Mouse (Mus musculus): ENCODE results near the gene Alb. TPM values are rescaled to one million over a fixed set of nuclear protein-coding genes. Genes with fewer than 3 reads are reported as not detected.

Alb gene
- polyA plus RNA-seq (2012; rRNA removed) = 0.30 TPM in 1 of 2 replicates, not detected in the other

- Histone ChIP-seq H3K27me3 (ENCODE audit: control insufficient read depth, insufficient read depth, low read length) (no peaks in the 10 kb centered on the region), H3K4me1 (ENCODE audit: control insufficient read depth, insufficient read depth, insufficient read length, low read length) (no peaks in the 10 kb centered on the region), H3K4me3 (ENCODE audit: low read depth, low read length) (no peak within 1 kb of the TSS), H3K27ac (ENCODE audit: insufficient read depth, low read depth, low read length) (no peak within 1 kb of the TSS), H3K36me3 (ENCODE audit: control insufficient read depth, insufficient read depth, low read length) (no peaks in the 10 kb centered on the region)
- WGBS = 72% methylated on average over 8 of the region's 8 CpGs
- TF ChIP-seq CTCF (IDR thresholded peaks at IDR 0.05; ENCODE audit: extremely low read depth, insufficient read length, insufficient replicate concordance, low read depth, low read length) (no peak), POLR2A (IDR thresholded peaks at IDR 0.05; ENCODE audit: low read depth, low read length) (no peak)
These were observed at the start of gene Alb for GRCm38 (mm10) chr5:90460619-90461018. Alb (plus strand) TSS chr5:90460897.

GRCm38 (mm10) chr5:90414142-90414924 lies 46.4 kb upstream of the Alb start:
- 0 out of 2 replicates have a peak, but pooled peaks cover 3% of the 10 kb centered on the region for H3K27me3 ChIP-seq (ENCODE audit: control insufficient read depth, insufficient read depth, low read length)
- H3K4me3 ChIP-seq (ENCODE audit: low read depth, low read length) = no peak overlapping the region
- TF ChIP-seq POLR2A (IDR thresholded peaks at IDR 0.05; ENCODE audit: low read depth, low read length) = no peak
- TF ChIP-seq CTCF (IDR thresholded peaks at IDR 0.05; ENCODE audit: extremely low read depth, insufficient read length, insufficient replicate concordance, low read depth, low read length) = no peak
- WGBS = 31% methylated on average over 8 of the region's 8 CpGs
- H3K27ac ChIP-seq (ENCODE audit: insufficient read depth, low read depth, low read length) = no peak overlapping the region
- H3K4me1 ChIP-seq (ENCODE audit: control insufficient read depth, insufficient read depth, insufficient read length, low read length) = no peaks in the 10 kb centered on the region
- no peaks in the 10 kb centered on the region for H3K36me3 ChIP-seq (ENCODE audit: control insufficient read depth, insufficient read depth, low read length)

- TF ChIP-seq POLR2A (IDR thresholded peaks at IDR 0.05; ENCODE audit: low read depth, low read length) (no peak), CTCF (IDR thresholded peaks at IDR 0.05; ENCODE audit: extremely low read depth, insufficient read length, insufficient replicate concordance, low read depth, low read length) (no peak)
These were observed 45.8 kb upstream of the Alb start for GRCm38 (mm10) chr5:90414925-90415295.

GRCm38 (mm10) chr5:90424625-90425024 lies 36.1 kb upstream of the Alb start:
- H3K4me1 ChIP-seq (ENCODE audit: control insufficient read depth, insufficient read depth, insufficient read length, low read length) = no peaks in the 10 kb centered on the region

More at GRCm38 (mm10) chr5:90414925-90415295, 45.8 kb upstream of the Alb start:
- H3K36me3 ChIP-seq (ENCODE audit: control insufficient read depth, insufficient read depth, low read length) = no peaks in the 10 kb centered on the region
- H3K27me3 ChIP-seq (ENCODE audit: control insufficient read depth, insufficient read depth, low read length) = no peaks in the 10 kb centered on the region
- no peaks in the 10 kb centered on the region for H3K4me1 ChIP-seq (ENCODE audit: control insufficient read depth, insufficient read depth, insufficient read length, low read length)
- no peak overlapping the region for H3K27ac ChIP-seq (ENCODE audit: insufficient read depth, low read depth, low read length)
- H3K4me3 ChIP-seq (ENCODE audit: low read depth, low read length) = no peak overlapping the region
- 15% methylated on average over 6 of the region's 6 CpGs for WGBS

GRCm38 (mm10) chr5:90425191-90425590 lies 35.5 kb upstream of the Alb start:
- Histone ChIP-seq H3K4me1 (ENCODE audit: control insufficient read depth, insufficient read depth, insufficient read length, low read length) (no peaks in the 10 kb centered on the region), H3K27me3 (ENCODE audit: control insufficient read depth, insufficient read depth, low read length) (no peaks in the 10 kb centered on the region), H3K4me3 (ENCODE audit: low read depth, low read length) (no peak overlapping the region), H3K27ac (ENCODE audit: insufficient read depth, low read depth, low read length) (no peak overlapping the region), H3K36me3 (ENCODE audit: control insufficient read depth, insufficient read depth, low read length) (no peaks in the 10 kb centered on the region)
- no peak for TF ChIP-seq POLR2A (IDR thresholded peaks at IDR 0.05; ENCODE audit: low read depth, low read length)
- TF ChIP-seq CTCF (IDR thresholded peaks at IDR 0.05; ENCODE audit: extremely low read depth, insufficient read length, insufficient replicate concordance, low read depth, low read length) = no peak
- 69% methylated on average over 3 of the region's 3 CpGs for WGBS

More at GRCm38 (mm10) chr5:90424625-90425024, 36.1 kb upstream of the Alb start:
- H3K4me3 ChIP-seq (ENCODE audit: low read depth, low read length) = no peak overlapping the region
- H3K27me3 ChIP-seq (ENCODE audit: control insufficient read depth, insufficient read depth, low read length) = no peaks in the 10 kb centered on the region
- H3K36me3 ChIP-seq (ENCODE audit: control insufficient read depth, insufficient read depth, low read length) = no peaks in the 10 kb centered on the region
- no peak overlapping the region for H3K27ac ChIP-seq (ENCODE audit: insufficient read depth, low read depth, low read length)
- WGBS = 66% methylated on average over 5 of the region's 5 CpGs
- TF ChIP-seq POLR2A (IDR thresholded peaks at IDR 0.05; ENCODE audit: low read depth, low read length) (no peak), CTCF (IDR thresholded peaks at IDR 0.05; ENCODE audit: extremely low read depth, insufficient read length, insufficient replicate concordance, low read depth, low read length) (no peak)

DNA sequence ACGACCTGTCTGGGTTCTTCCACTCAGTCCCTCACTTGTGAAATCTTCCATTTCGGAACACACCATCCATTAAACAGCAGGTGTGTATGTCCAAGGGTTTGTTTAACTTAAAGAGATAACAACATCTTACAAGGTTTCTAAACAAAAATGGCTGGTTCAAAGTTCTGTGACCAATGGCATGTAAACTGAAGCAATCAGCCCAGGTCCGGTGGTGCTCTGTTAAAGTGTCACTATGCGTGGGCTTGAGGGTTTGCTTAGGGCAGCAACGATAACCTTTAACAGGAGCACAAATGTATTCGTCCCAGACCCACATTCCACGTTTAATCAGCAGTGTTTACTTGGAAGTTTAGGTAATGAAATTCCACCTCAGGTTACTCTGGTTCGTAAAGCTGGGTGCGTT lies 29.6 kb upstream of the Alb start:
- H3K4me1 ChIP-seq (ENCODE audit: control insufficient read depth, insufficient read depth, insufficient read length, low read length) = no peaks in the 10 kb centered on the region
- H3K27me3 ChIP-seq (ENCODE audit: control insufficient read depth, insufficient read depth, low read length) = no peaks in the 10 kb centered on the region
- H3K36me3 ChIP-seq (ENCODE audit: control insufficient read depth, insufficient read depth, low read length) = no peaks in the 10 kb centered on the region
- 28% methylated on average over 9 of the region's 9 CpGs for WGBS
- TF ChIP-seq POLR2A (IDR thresholded peaks at IDR 0.05; ENCODE audit: low read depth, low read length) (no peak), CTCF (IDR thresholded peaks at IDR 0.05; ENCODE audit: extremely low read depth, insufficient read length, insufficient replicate concordance, low read depth, low read length) (no peak)
- H3K4me3 ChIP-seq (ENCODE audit: low read depth, low read length) = no peak overlapping the region
- no peak overlapping the region for H3K27ac ChIP-seq (ENCODE audit: insufficient read depth, low read depth, low read length)

GRCm38 (mm10) chr5:90439157-90439556 lies 21.5 kb upstream of the Alb start:
- Histone ChIP-seq H3K27ac (ENCODE audit: insufficient read depth, low read depth, low read length) (no peak overlapping the region), H3K27me3 (ENCODE audit: control insufficient read depth, insufficient read depth, low read length) (no peaks in the 10 kb centered on the region), H3K36me3 (ENCODE audit: control insufficient read depth, insufficient read depth, low read length) (no peaks in the 10 kb centered on the region), H3K4me3 (ENCODE audit: low read depth, low read length) (no peak overlapping the region), H3K4me1 (ENCODE audit: control insufficient read depth, insufficient read depth, insufficient read length, low read length) (no peaks in the 10 kb centered on the region)
- TF ChIP-seq POLR2A (IDR thresholded peaks at IDR 0.05; ENCODE audit: low read depth, low read length) = no peak
- TF ChIP-seq CTCF (IDR thresholded peaks at IDR 0.05; ENCODE audit: extremely low read depth, insufficient read length, insufficient replicate concordance, low read depth, low read length) = no peak
- WGBS = 43% methylated on average over 4 of the region's 4 CpGs

Measured in small intestine, adult 2 months (tissue).